In the genomic region with DNA sequence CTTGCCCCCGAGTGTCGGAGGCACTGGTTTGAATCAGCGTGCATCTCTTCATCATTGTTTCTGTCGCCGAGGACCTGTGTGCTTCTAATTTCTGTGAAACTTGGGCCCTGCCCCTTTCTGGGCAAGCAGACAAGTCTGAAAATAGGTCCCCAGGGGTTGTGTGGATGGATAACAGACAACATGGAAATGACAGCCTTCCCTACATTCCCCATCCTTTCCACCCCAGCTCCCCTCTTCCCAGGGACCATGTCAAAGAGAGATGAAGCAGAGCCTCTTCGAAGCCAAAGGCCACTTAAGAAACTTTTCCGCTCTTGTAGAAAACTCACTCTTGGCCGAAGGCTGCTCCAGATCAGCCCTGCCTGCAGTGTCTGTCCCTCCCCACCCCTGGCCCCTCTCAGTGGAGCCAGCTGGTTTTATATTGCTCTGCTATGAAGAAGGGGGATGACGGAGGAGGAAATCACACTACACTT, we compare ENCODE assay signal across 8 mouse cellular contexts.
DNase-seq lines count a peak whose midpoint lies in the region; ATAC-seq and TF ChIP-seq lines count a peak whose summit lies in the region.

No protein-coding gene starts in this region.

- peak; percentile 88 for ATAC-seq in lung, postnatal 0 days
- ATAC-seq in stomach, postnatal 0 days (ENCODE audit: low FRiP score, low TSS enrichment), result peak; percentile 86
- ATAC-seq in inflammation-experienced regulatory T-cells, adult 6 months, result no peak

- no peaks in the 10 kb centered on the region for H3K9me3 ChIP-seq in lung, postnatal 0 days (ENCODE audit: low read length)
- no peaks in the 10 kb centered on the region for H3K9me3 ChIP-seq in stomach, postnatal 0 days (ENCODE audit: control insufficient read depth, low read length)

- no peak overlapping the region for H3K4me3 ChIP-seq in lung, postnatal 0 days (ENCODE audit: low read depth, low read length)
- H3K4me3 ChIP-seq in stomach, postnatal 0 days (ENCODE audit: low read depth, low read length), result no peak overlapping the region; the same call in 1 of the 2 replicates

- TF ChIP-seq CTCF in lung, postnatal 0 days (IDR thresholded peaks at IDR 0.05), result no peak
- no peak for TF ChIP-seq CTCF in stomach, postnatal 0 days (IDR thresholded peaks at IDR 0.05; ENCODE audit: low read depth)

- H3K9ac ChIP-seq in lung, postnatal 0 days (replicated peaks; ENCODE audit: low read depth), result no peak overlapping the region
- no peak overlapping the region for H3K9ac ChIP-seq in stomach, postnatal 0 days (ENCODE audit: low read length)

- no peaks in the 10 kb centered on the region for H3K36me3 ChIP-seq in lung, postnatal 0 days (ENCODE audit: insufficient read depth, low read length)
- H3K36me3 ChIP-seq in stomach, postnatal 0 days (ENCODE audit: control insufficient read depth, insufficient read depth, low read length), result no peaks in the 10 kb centered on the region

- no peaks in the 10 kb centered on the region for H3K27me3 ChIP-seq in lung, postnatal 0 days (replicated peaks; ENCODE audit: insufficient read depth, low read length)
- H3K27me3 ChIP-seq in stomach, postnatal 0 days (ENCODE audit: control insufficient read depth, insufficient read depth, low read length), result no peaks in the 10 kb centered on the region

- peak; percentile 56 to 68 for DNase-seq in cerebellum, postnatal 14 days
- no peak for DNase-seq in cerebellum, adult 11 months
- peak; percentile 49 for DNase-seq in embryo, embryonic 9.5 days (ENCODE audit: extremely low spot score)
- DNase-seq in heart, adult 9 months (ENCODE audit: low spot score in 2 of 2), result peak; percentile 92 to 94
- peak; percentile 58 for DNase-seq in kidney, adult 18-20 months
- DNase-seq in lung, postnatal 0 days (ENCODE audit: low spot score), result peak; percentile 92
- peak; percentile 55 for DNase-seq in stomach, postnatal 0 days (ENCODE audit: low spot score)

- H3K4me2 ChIP-seq in lung, postnatal 0 days (replicated peaks; ENCODE audit: low read depth, low read length), result peak overlapping the region; percentile 46; the same call in 1 of the 2 replicates
- H3K4me2 ChIP-seq in stomach, postnatal 0 days (replicated peaks; ENCODE audit: low read depth), result peak overlapping the region; percentile 55

- 40% methylated on average over 9 of the region's 9 CpGs for WGBS in lung, postnatal 0 days
- 36% methylated on average over 9 of the region's 9 CpGs for WGBS in stomach, postnatal 0 days

- H3K27ac ChIP-seq in lung, postnatal 0 days (ENCODE audit: low read length), result peak overlapping the region; percentile 75
- peak overlapping the region; percentile 95 for H3K27ac ChIP-seq in stomach, postnatal 0 days (replicated peaks)

- no peaks in the 10 kb centered on the region for H3K4me1 ChIP-seq in lung, postnatal 0 days (ENCODE audit: insufficient read depth, low read depth, low read length)
- H3K4me1 ChIP-seq in stomach, postnatal 0 days (replicated peaks; ENCODE audit: control insufficient read depth, insufficient read depth), result no peaks in the 10 kb centered on the region; the same call in 1 of the 2 replicates

- TF ChIP-seq EP300 in lung, postnatal 0 days (IDR thresholded peaks at IDR 0.05), result no peak; the same call in 1 of the 2 replicates
- no peak for TF ChIP-seq EP300 in stomach, postnatal 0 days (optimal IDR thresholded peaks at IDR 0.05)
